Mouse (Mus musculus): Measurements from ENCODE around the gene Ms4a5. TPM values are rescaled to one million over a fixed set of nuclear protein-coding genes. Genes with fewer than 3 reads are reported as not detected.

Gene Ms4a5
- polyA plus RNA-seq, 1 experiment, result 0.22 TPM

Other genes starting within 250 kb of the Ms4a5 start
- 3.2 and 6.3 TPM in 2 replicates for gene Ms4a8a, start 202.8 kb downstream of the Ms4a5 start, polyA plus RNA-seq (2012; rRNA removed)
- gene 1700017D01Rik, start 153.0 kb downstream of the Ms4a5 start, polyA plus RNA-seq (2012; rRNA removed), result 0.66 and 1.0 TPM in 2 replicates
- gene 1700025F22Rik, start 118.6 kb downstream of the Ms4a5 start, polyA plus RNA-seq (2012; rRNA removed), result not detected in 2 replicates
- gene Ms4a13, start 87.1 kb downstream of the Ms4a5 start, polyA plus RNA-seq (2012; rRNA removed), result 0.11 and 0.37 TPM in 2 replicates
- not detected in 2 replicates for gene Ms4a12, start 51.4 kb downstream of the Ms4a5 start, polyA plus RNA-seq (2012; rRNA removed)
- 0.20 and 0.26 TPM in 2 replicates for gene Ms4a1, start 17.6 kb downstream of the Ms4a5 start, polyA plus RNA-seq (2012; rRNA removed)
- gene Ms4a14, start 30.6 kb upstream of the Ms4a5 start, polyA plus RNA-seq (2012; rRNA removed), result 1.0 and 1.1 TPM in 2 replicates
- gene Ms4a7, start 52.3 kb upstream of the Ms4a5 start, polyA plus RNA-seq (2012; rRNA removed), result 3.4 and 4.2 TPM in 2 replicates
- gene Ms4a4a, start 91.7 kb upstream of the Ms4a5 start, polyA plus RNA-seq (2012; rRNA removed), result 1.1 and 1.2 TPM in 2 replicates
- gene Ms4a4c, start 120.9 kb upstream of the Ms4a5 start, polyA plus RNA-seq (2012; rRNA removed), result 0.51 and 1.3 TPM in 2 replicates
- gene Ms4a4b, start 159.7 kb upstream of the Ms4a5 start, polyA plus RNA-seq (2012; rRNA removed), result 1.7 and 1.8 TPM in 2 replicates
- gene Ms4a6c, start 185.5 kb upstream of the Ms4a5 start, polyA plus RNA-seq (2012; rRNA removed), result 5.4 and 6.0 TPM in 2 replicates
- 0.18 and 0.34 TPM in 2 replicates for gene Gm8369, start 202.1 kb upstream of the Ms4a5 start, polyA plus RNA-seq (2012; rRNA removed)
- 6.3 and 7.7 TPM in 2 replicates for gene Ms4a6b, start 232.6 kb upstream of the Ms4a5 start, polyA plus RNA-seq (2012; rRNA removed)